Mouse (Mus musculus) hindbrain, embryonic 16.5 days (tissue): ENCODE results near the gene Gtsf1. TPM values are rescaled to one million over a fixed set of nuclear protein-coding genes. Genes with fewer than 3 reads are reported as not detected.
"Not testable (repeated sequence)": the region's sequence is repeated elsewhere in the genome, so short reads cannot be mapped to it uniquely, and the experiment has no call there.

Experiments used
- ATAC-seq: fragments of 200-750 bp; cut with Nextera tagmentation; 2 replicates; pipeline ENCODE4 v1.8.0; 2017; ENCODE audit warnings: moderate TSS enrichment, moderate library complexity
- H3K27ac ChIP-seq: fragments of 300-500 bp; sonication (generic); 2 replicates; pipeline ENCODE4 v1.5.1; 2014; ENCODE audit warnings: low read depth, mild to moderate bottlenecking, control low read depth, low read length, moderate library complexity
- H3K27me3 ChIP-seq: fragments of 300-500 bp; sonication (generic); replicated peaks from 2 replicates; pipeline ENCODE4 v1.6.1; 2014; ENCODE audit warnings: low read length; ENCODE audit not compliant: control insufficient read depth, insufficient read depth
- H3K36me3 ChIP-seq: fragments of 300-500 bp; sonication (generic); 2 replicates; pipeline ENCODE4 v1.6.1; 2014; ENCODE audit warnings: mild to moderate bottlenecking, low read length, moderate library complexity, mixed read lengths; ENCODE audit not compliant: control insufficient read depth, insufficient read depth
- H3K4me1 ChIP-seq: fragments of 300-500 bp; sonication (generic); 2 replicates; pipeline ENCODE4 v1.6.1; 2014; ENCODE audit warnings: low read depth, low read length; ENCODE audit not compliant: control insufficient read depth, insufficient read depth
- H3K4me2 ChIP-seq: fragments of 300-500 bp; sonication (generic); 2 replicates; pipeline ENCODE4 v1.6.1; 2014; ENCODE audit warnings: mild to moderate bottlenecking, low read length, control low read depth, moderate library complexity
- H3K4me3 ChIP-seq: fragments of 300-500 bp; sonication (generic); 2 replicates; pipeline ENCODE4 v1.5.1; 2014; ENCODE audit warnings: mild to moderate bottlenecking, low read length, control low read depth, moderate library complexity
- H3K9ac ChIP-seq: fragments of 300-500 bp; sonication (generic); 2 replicates; pipeline ENCODE4 v1.6.1; 2014; ENCODE audit warnings: low read depth, mild to moderate bottlenecking, control low read depth, low read length, moderate library complexity
- H3K9me3 ChIP-seq: fragments of 300-500 bp; sonication (generic); 2 replicates; pipeline ENCODE4 v1.6.1; 2014; ENCODE audit warnings: mild to moderate bottlenecking, low read length, moderate library complexity; ENCODE audit not compliant: control insufficient read depth
- WGBS: fragments of 180-500 bp; shearing (Covaris S2); extraction: QIAGEN DNeasy Blood & Tissue Kit; methylation state at CpG from one replicate; pipeline ENCODE4 v1.1.7; 2014; 5-methylcytosine and 5-hydroxymethylcytosine counted together
- polyA plus RNA-seq: library from polyadenylated mRNA; unstranded; fragments of >200 nt; fragmentation: Nextera tagmentation; extraction: Ambion mirVana; gene quantifications from 2 replicates; pipeline ENCODE4 v1.2.1, GENCODE M21; 2015

Gtsf1 gene
- polyA plus RNA-seq, 1 experiment from 2014 or later = not detected

DNA sequence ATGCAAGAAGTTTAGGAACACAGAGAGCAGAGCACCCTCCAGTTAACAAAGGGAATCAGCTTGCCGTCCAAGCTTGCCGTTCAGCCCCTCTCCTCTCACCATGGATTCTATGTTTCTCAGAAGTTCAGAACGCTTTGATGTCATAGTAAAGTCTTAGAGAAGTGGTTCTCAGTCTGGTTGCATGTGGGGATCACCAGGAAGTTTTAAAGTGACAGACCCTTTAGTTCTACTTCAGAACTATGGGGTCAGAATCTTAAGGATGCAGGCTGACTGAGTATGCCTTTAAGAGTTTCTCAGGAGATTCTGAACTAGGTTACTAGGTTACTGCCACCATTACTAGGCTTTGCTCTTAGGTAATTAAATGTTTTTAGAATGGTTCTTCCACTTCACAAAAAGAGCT lies 18.1 kb upstream of the Gtsf1 start, which contains the start of gene Gtsf2:
TSS of gene Gtsf2 (minus strand) at position 101 of the 400 bp plus-strand sequence.
- H3K36me3 ChIP-seq = no peaks in the 10 kb centered on the region
- no peak within 1 kb of the TSS for H3K27ac ChIP-seq
- no peak within 1 kb of the TSS for H3K4me2 ChIP-seq
- H3K4me1 ChIP-seq = no peaks in the 10 kb centered on the region
- H3K4me3 ChIP-seq = no peak within 1 kb of the TSS
- ATAC-seq = no peak
- H3K9ac ChIP-seq = no peak within 1 kb of the TSS
- no peaks in the 10 kb centered on the region for H3K9me3 ChIP-seq
- H3K27me3 ChIP-seq = no peaks in the 10 kb centered on the region
- 20% methylated on average over 3 of the region's 3 CpGs for WGBS

DNA sequence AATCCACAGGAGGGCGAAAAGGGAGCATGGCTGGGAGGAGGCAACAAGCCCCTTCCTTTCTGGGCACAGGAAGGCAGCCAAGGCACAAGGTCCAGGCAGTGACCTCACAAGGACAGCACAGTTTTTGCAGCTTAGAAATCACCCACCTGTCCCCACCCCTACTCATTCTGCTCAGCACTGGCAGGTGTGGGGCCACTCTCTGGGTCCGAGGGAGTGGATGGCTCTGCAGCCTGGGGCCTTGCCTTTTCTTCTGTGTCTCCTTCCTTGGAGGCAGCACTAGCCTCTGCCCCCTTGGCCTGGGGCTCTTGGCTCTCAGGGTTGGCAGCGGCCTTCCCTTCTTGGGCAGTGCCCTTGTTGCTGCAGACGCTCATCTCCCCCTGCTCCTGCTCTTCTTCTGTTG lies 15.7 kb upstream of the Gtsf1 start:
- not testable (repeated sequence) for H3K4me2 ChIP-seq, H3K4me1 ChIP-seq, H3K27me3 ChIP-seq, H3K4me3 ChIP-seq, ATAC-seq, H3K9me3 ChIP-seq, H3K9ac ChIP-seq, H3K36me3 ChIP-seq, H3K27ac ChIP-seq
- WGBS = 93% methylated on average over 4 of the region's 4 CpGs

DNA sequence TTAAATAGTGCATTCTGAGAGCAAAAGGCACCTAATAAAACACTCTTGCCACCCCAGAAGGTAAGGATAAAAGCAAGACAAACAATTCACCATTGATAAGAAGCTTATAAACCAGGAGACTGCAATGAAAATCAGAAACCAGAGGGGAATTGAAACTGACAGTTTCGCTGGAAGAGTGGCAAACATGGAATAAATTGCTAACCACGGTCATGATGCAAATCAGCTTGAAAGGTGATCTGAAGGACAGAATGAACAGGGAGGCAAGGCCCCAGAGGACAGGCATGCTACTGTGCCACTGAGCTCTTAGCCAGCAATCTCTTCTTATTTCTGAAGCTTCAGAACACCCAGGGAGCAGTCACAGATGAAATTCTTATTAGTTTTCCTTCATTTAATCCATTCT lies 3.3 kb downstream of the Gtsf1 start:
- Histone ChIP-seq H3K4me2 (no peak overlapping the region), H3K27ac (no peak overlapping the region), H3K27me3 (no peaks in the 10 kb centered on the region), H3K4me3 (no peak overlapping the region), H3K4me1 (no peaks in the 10 kb centered on the region), H3K36me3 (no peaks in the 10 kb centered on the region), H3K9ac (no peak overlapping the region), H3K9me3 (no peaks in the 10 kb centered on the region)
- 52% methylated on average over 2 of the region's 2 CpGs for WGBS
- no peak for ATAC-seq

DNA sequence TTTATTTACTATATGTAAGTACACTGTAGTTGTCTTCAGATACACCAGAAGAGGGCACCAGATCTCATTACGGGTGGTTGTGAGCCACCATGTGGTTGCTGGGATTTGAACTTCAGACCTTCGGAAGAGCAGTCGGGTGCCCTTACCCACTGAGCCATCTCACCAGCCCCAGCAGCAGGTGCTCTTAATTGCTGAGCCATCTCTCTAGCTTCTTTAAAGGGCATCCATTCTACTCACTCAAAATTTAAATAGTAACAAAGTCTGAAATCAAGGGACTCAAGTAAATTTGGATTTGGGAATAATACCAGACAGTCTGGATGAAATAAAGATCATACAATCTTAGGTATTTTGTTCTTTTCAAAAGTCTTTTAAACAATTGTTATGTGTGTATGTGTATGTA lies 24.7 kb downstream of the Gtsf1 start:
- H3K9ac ChIP-seq, ATAC-seq, H3K4me1 ChIP-seq, H3K4me2 ChIP-seq, H3K4me3 ChIP-seq, H3K9me3 ChIP-seq, H3K36me3 ChIP-seq, H3K27ac ChIP-seq, H3K27me3 ChIP-seq: not testable (repeated sequence)
- WGBS = 91% methylated on average over 2 of the region's 3 CpGs

DNA sequence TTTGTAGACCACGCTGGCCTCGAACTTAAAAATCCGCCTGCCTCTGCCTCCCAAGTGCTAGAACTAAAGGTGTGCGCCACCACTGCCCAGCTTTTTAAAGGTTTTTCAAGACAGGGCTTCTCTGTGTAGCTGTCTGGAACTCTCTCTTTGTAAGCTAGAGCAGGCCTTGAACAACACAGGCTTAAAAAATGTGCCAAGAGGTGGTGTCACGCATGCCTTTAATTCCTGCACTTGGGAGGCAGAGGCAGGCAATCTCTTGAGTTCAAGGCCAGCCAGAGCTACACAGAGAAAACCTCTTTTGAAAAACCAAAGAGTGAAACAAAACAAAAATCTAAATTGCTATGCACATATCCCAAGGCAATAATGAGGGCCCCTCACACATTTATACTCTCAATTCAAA lies 28.9 kb downstream of the Gtsf1 start:
- H3K36me3 ChIP-seq = no peaks in the 10 kb centered on the region
- H3K9ac ChIP-seq = no peak overlapping the region
- H3K4me1 ChIP-seq = no peaks in the 10 kb centered on the region
- 92% methylated on average over 5 of the region's 5 CpGs for WGBS
- no peak overlapping the region for H3K4me3 ChIP-seq
- no peaks in the 10 kb centered on the region for H3K9me3 ChIP-seq
- H3K27me3 ChIP-seq = no peaks in the 10 kb centered on the region
- H3K27ac ChIP-seq = no peak overlapping the region
- no peak for ATAC-seq
- no peak overlapping the region for H3K4me2 ChIP-seq

DNA sequence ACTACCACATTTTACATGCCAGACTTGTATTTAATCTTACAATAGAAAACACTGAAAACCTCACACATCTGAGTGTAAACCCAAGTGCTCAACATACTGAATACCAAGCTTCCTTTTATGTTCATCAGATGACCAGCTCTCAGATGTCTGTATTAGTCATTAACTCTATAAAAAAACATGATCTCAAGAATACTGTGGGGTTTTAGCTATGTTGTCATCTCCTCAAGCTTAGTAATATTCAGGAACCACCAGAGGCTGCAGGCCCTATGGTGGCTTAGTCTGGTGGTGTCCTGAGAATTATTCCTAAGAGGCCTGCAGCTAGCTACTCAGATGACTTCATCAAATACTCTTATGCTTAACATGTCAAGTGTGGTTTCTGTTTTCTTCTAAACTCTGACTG lies 36.7 kb downstream of the Gtsf1 start:
- H3K9me3 ChIP-seq = no peaks in the 10 kb centered on the region
- no peaks in the 10 kb centered on the region for H3K36me3 ChIP-seq
- no peak for ATAC-seq
- H3K27ac ChIP-seq = no peak overlapping the region
- no peaks in the 10 kb centered on the region for H3K4me1 ChIP-seq
- H3K27me3 ChIP-seq = no peaks in the 10 kb centered on the region
- H3K4me3 ChIP-seq = no peak overlapping the region
- no peak overlapping the region for H3K4me2 ChIP-seq
- H3K9ac ChIP-seq = no peak overlapping the region

DNA sequence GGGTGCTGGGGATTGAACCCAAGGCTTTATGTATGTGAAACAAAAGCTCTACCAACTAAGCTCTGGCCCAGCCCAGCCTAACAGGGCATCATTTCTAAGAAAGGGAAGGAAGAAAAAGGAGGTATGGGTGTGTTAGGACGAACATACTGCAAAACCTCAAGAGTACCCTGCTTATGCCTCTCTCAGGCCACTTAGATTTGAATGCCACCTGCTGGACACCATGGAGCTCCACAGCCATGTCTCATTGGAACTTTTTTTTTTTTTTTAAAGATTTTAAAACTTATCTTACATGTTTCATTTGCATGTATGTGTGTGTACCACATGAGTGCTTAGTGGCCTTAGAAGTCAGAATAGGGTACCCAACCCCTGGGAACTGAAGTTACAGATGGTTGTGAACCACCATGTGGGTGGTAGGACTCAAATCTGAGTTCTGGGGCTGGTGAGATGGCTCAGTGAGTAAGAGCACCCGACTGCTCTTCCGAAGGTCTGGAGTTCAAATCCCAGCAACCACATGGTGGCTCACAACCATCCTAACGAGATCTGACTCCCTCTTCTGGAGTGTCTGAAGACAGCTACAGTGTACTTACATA lies 41.6 kb downstream of the Gtsf1 start:
- WGBS = 66% methylated on average over 2 of the region's 4 CpGs
- Histone ChIP-seq H3K4me3 (no peak overlapping the region), H3K9ac (no peak overlapping the region), H3K9me3 (no peaks in the 10 kb centered on the region), H3K36me3 (no peaks in the 10 kb centered on the region), H3K27ac (no peak overlapping the region), H3K27me3 (no peaks in the 10 kb centered on the region), H3K4me2 (no peak overlapping the region), H3K4me1 (no peaks in the 10 kb centered on the region)
- ATAC-seq = no peak

DNA sequence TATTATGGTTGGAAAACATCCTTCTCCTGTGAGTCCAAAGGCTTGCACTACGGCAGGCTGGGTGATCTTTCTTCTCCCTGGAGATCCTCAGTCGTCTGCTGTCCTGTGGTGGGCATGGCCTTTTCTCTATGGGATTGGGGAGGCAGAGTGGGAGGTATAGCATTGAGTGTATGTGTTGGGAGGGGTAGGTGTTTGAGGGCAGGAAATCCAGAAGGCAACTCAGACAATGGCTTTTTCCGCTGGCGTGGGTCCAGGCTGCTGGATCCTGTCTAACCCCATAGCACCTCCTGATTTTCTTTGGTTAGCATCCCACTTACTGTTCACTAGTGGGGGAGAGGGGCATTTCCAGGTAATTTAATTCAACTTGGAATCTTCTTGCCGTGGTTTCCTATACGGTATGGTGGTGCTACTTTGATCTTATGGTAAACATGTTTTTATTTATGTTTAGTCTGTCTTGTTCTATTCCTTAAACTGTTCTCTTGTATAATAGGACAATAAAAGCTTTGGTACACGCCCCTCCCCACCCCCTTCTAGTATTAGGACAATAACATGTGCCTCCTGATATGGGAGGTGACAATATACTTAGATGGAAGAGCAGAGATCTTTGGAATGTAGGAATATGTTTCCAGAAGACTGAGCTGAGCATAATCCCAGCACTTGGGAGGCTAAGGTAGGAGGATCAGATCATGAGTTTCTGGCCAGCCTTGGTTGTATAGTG lies 46.3 kb downstream of the Gtsf1 start:
- H3K9ac ChIP-seq = no peak overlapping the region
- H3K4me1 ChIP-seq = no peaks in the 10 kb centered on the region
- no peak overlapping the region for H3K4me3 ChIP-seq
- H3K27ac ChIP-seq = no peak overlapping the region
- no peaks in the 10 kb centered on the region for H3K9me3 ChIP-seq
- WGBS = 67% methylated on average over 7 of the region's 7 CpGs
- no peaks in the 10 kb centered on the region for H3K36me3 ChIP-seq
- no peaks in the 10 kb centered on the region for H3K27me3 ChIP-seq
- H3K4me2 ChIP-seq = no peak overlapping the region
- ATAC-seq = no peak

DNA sequence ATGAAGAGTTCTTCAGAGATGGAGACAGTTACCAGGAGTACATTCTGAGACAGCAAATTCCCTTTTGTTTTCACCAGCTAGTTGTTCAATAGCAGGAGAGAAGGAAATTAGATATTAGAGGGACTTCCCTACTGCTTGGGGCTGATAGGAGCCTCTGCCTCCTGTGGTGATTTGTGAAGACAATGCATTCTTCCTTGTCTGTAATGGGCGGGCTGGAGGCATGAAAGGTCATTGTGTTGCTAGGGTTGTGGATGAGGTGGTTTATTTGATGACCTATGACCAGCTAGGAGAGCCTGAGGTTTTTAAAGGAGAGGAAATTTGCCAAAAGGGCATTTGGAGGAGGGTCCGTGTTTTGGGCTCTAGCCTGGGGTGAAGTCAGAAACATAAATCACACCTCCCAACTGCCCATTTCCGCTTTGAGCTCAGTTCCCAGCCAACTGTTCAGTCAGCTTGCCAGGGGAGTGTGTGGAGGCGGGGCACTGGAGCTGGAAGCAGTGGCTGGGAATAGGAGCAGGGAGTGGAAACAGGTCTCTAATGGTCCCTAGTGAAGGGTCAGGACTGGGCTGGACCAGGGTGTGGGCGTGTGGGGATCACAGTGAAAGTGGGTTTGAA lies 47.4 kb downstream of the Gtsf1 start:
- Histone ChIP-seq H3K27ac (no peak overlapping the region), H3K9me3 (no peaks in the 10 kb centered on the region), H3K4me2 (no peak overlapping the region), H3K9ac (no peak overlapping the region), H3K27me3 (no peaks in the 10 kb centered on the region), H3K4me3 (no peak overlapping the region), H3K36me3 (no peaks in the 10 kb centered on the region), H3K4me1 (no peaks in the 10 kb centered on the region; the same call in 1 of the 2 replicates)
- no peak for ATAC-seq
- WGBS = 31% methylated on average over 5 of the region's 5 CpGs
